Mouse (Mus musculus): ENCODE measurements at regions not wholly inside any gene's neighbourhood (a gene's known extent, or its start where the extent isn't known, plus 50 kb on each side); places are given as distances from the start of the nearest gene placed in this dataset.
"Not testable (repeated sequence)": the region's sequence is repeated elsewhere in the genome, so short reads cannot be mapped to it uniquely, and the experiment has no call there.

GRCm38 (mm10) chr1:137218611-137219010 lies 258.4 kb upstream of the Nr5a2 start:
- Histone ChIP-seq H3K4me2 (replicated peaks; ENCODE audit: low read depth, low read length) (no peak overlapping the region), H3K27me3 (ENCODE audit: insufficient read depth, low read length) (no peaks in the 10 kb centered on the region), H3K9me3 (ENCODE audit: low read length) (no peaks in the 10 kb centered on the region), H3K4me1 (ENCODE audit: insufficient read depth, low read length) (peaks cover 18% of the 10 kb centered on the region), H3K27ac (ENCODE audit: low read length) (no peak overlapping the region), H3K36me3 (ENCODE audit: insufficient read depth, low read length) (no peaks in the 10 kb centered on the region), H3K9ac (replicated peaks; ENCODE audit: low read length) (no peak overlapping the region), H3K4me3 (ENCODE audit: low read length) (no peak overlapping the region)
- WGBS, result 52% methylated on average over 11 of the region's 11 CpGs
- no peak for ATAC-seq (ENCODE audit: low FRiP score, low TSS enrichment)

DNA sequence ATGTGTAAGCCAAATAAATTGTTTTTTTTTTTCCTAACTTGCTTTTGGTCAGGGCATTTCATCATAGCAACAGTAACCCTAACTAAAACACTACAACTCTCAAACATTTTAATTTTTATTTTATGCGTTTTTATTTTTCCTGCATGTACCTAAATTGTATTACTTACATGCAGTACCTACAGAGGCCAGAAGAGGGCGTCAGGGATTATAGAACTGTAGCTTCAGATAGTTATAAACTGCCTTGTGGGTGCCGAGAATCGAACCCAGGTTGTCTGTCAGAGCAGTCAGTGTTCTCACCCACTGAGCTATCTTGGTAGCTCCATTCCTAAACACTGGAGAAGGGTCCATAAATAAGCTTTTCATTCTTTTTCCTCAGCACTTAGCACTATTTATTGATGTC lies 257.8 kb upstream of the Nr5a2 start:
- H3K36me3 ChIP-seq (ENCODE audit: insufficient read depth, low read length), result no peaks in the 10 kb centered on the region
- WGBS, result 63% methylated on average over 4 of the region's 4 CpGs
- peaks cover 18% of the 10 kb centered on the region for H3K4me1 ChIP-seq (ENCODE audit: insufficient read depth, low read length)
- no peak overlapping the region for H3K9ac ChIP-seq (replicated peaks; ENCODE audit: low read length)
- no peaks in the 10 kb centered on the region for H3K27me3 ChIP-seq (ENCODE audit: insufficient read depth, low read length)
- no peak for ATAC-seq (ENCODE audit: low FRiP score, low TSS enrichment)
- H3K4me3 ChIP-seq (ENCODE audit: low read length), result no peak overlapping the region
- no peak overlapping the region for H3K4me2 ChIP-seq (replicated peaks; ENCODE audit: low read depth, low read length)
- H3K27ac ChIP-seq (ENCODE audit: low read length), result no peak overlapping the region
- no peaks in the 10 kb centered on the region for H3K9me3 ChIP-seq (ENCODE audit: low read length)

DNA sequence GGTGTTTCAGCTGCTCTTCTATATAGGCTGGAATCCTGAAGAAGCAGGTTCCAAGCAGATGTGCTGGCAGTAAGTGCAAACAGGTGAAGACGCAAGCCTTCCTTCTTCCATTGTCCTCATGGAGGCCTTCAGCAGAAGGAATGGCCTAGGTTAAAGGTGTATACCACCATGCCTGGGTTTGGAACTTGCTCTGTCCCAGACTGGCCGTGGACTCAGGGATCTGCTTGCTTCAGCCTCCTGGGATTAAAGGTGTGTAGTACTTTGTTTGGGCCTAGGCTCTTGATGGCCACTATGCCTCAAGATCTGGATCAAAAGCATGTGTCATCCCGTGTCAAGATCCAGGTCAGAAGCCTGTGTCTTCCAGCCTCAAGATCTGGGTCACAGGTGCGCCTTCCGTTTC lies 257.0 kb upstream of the Nr5a2 start:
- no peak overlapping the region for H3K9ac ChIP-seq (replicated peaks; ENCODE audit: low read length)
- ATAC-seq (ENCODE audit: low FRiP score, low TSS enrichment), result no peak
- no peaks in the 10 kb centered on the region for H3K9me3 ChIP-seq (ENCODE audit: low read length)
- H3K4me3 ChIP-seq (ENCODE audit: low read length), result no peak overlapping the region
- no peaks in the 10 kb centered on the region for H3K36me3 ChIP-seq (ENCODE audit: insufficient read depth, low read length)
- 96% methylated on average over 5 of the region's 5 CpGs for WGBS
- H3K27me3 ChIP-seq (ENCODE audit: insufficient read depth, low read length), result no peaks in the 10 kb centered on the region
- H3K4me2 ChIP-seq (replicated peaks; ENCODE audit: low read depth, low read length), result no peak overlapping the region
- H3K27ac ChIP-seq (ENCODE audit: low read length), result no peak overlapping the region
- H3K4me1 ChIP-seq (ENCODE audit: insufficient read depth, low read length), result peaks cover 18% of the 10 kb centered on the region

- H3K27ac ChIP-seq (ENCODE audit: low read length); H3K4me2 ChIP-seq (replicated peaks; ENCODE audit: low read depth, low read length); H3K4me3 ChIP-seq (ENCODE audit: low read length); H3K4me1 ChIP-seq (ENCODE audit: insufficient read depth, low read length); H3K27me3 ChIP-seq (ENCODE audit: insufficient read depth, low read length); ATAC-seq (ENCODE audit: low FRiP score, low TSS enrichment); H3K9me3 ChIP-seq (ENCODE audit: low read length); H3K9ac ChIP-seq (replicated peaks; ENCODE audit: low read length); H3K36me3 ChIP-seq (ENCODE audit: insufficient read depth, low read length): not testable (repeated sequence)
- 68% methylated on average over 1 of the region's 1 CpGs for WGBS
These were observed 254.1 kb upstream of the Nr5a2 start for GRCm38 (mm10) chr1:137214328-137214727.

DNA sequence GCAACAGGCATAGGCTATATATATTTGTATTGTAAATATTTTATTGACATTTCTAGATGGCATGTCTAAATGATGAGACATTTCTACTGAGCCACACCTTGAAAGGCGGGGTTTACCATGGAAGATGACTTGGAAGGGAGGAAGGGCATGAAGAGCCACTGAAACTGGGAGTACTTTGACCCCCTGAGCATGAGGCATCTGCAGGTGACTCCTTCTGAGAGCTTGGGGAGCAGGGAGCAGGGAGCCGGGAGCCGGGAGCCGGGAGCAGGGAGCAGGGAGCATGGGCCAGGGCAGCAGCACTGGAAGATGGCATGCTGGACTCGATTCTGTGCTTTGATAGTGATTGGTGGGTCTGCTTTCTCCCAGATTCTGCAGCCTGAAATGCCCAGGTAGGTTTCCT lies 253.5 kb upstream of the Nr5a2 start:
- Histone ChIP-seq H3K4me2 (replicated peaks; ENCODE audit: low read depth, low read length) (no peak overlapping the region), H3K27ac (ENCODE audit: low read length) (no peak overlapping the region), H3K9ac (replicated peaks; ENCODE audit: low read length) (no peak overlapping the region), H3K9me3 (ENCODE audit: low read length) (no peaks in the 10 kb centered on the region), H3K27me3 (ENCODE audit: insufficient read depth, low read length) (no peaks in the 10 kb centered on the region), H3K36me3 (ENCODE audit: insufficient read depth, low read length) (no peaks in the 10 kb centered on the region), H3K4me1 (ENCODE audit: insufficient read depth, low read length) (0 out of 2 replicates have a peak, but pooled peaks cover 1% of the 10 kb centered on the region), H3K4me3 (ENCODE audit: low read length) (no peak overlapping the region)
- ATAC-seq (ENCODE audit: low FRiP score, low TSS enrichment), result no peak
- 85% methylated on average over 5 of the region's 5 CpGs for WGBS

DNA sequence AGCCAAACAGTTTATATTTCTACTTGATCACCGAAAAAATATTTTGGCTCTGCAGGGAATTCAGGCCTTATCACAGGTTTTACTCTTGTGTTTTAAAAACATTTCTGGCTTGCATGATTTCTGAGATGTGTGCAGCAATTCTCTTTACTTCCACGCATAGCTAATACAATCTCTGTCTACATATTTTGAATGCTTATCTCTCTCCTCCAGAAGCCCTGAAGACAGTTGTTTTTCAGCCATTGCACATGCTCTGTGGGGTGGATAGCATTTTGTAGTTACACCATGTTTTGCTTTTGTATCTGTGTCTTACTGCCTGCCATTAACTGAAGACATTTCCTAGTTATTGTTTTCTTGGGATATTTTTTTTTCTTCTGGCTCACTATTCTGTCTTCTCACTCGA lies 252.6 kb upstream of the Nr5a2 start:
- H3K9me3 ChIP-seq (ENCODE audit: low read length), result 0 out of 2 replicates have a peak, but pooled peaks cover 2% of the 10 kb centered on the region
- H3K27me3 ChIP-seq (ENCODE audit: insufficient read depth, low read length), result no peaks in the 10 kb centered on the region
- no peak for ATAC-seq (ENCODE audit: low FRiP score, low TSS enrichment)
- no peak overlapping the region for H3K4me3 ChIP-seq (ENCODE audit: low read length)
- 58% methylated on average over 3 of the region's 3 CpGs for WGBS
- H3K9ac ChIP-seq (replicated peaks; ENCODE audit: low read length), result no peak overlapping the region
- no peak overlapping the region for H3K4me2 ChIP-seq (replicated peaks; ENCODE audit: low read depth, low read length)
- no peak overlapping the region for H3K27ac ChIP-seq (ENCODE audit: low read length)
- no peaks in the 10 kb centered on the region for H3K4me1 ChIP-seq (ENCODE audit: insufficient read depth, low read length)
- no peaks in the 10 kb centered on the region for H3K36me3 ChIP-seq (ENCODE audit: insufficient read depth, low read length)

DNA sequence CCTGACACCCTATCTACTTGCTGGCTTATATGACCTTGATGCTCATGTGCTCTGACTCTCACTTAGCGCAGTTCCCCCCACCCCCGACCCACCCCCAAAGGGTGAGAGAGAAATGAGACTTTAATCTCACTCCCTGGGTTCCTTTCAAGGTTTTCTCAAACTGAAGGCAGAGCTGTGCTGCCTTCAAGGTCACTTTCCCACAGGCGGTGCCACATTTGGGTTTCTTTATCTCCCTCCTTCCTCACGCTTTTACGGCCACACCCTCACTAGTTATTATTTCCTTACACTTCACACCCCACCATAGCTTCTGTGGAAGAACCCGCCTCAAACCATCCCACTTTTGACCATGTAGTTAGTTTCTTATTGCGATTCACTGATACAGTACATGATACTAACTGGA lies 244.1 kb upstream of the Nr5a2 start:
- no peak overlapping the region for H3K27ac ChIP-seq (ENCODE audit: low read length)
- no peaks in the 10 kb centered on the region for H3K36me3 ChIP-seq (ENCODE audit: insufficient read depth, low read length)
- H3K4me1 ChIP-seq (ENCODE audit: insufficient read depth, low read length), result no peaks in the 10 kb centered on the region
- WGBS, result 88% methylated on average over 7 of the region's 7 CpGs
- ATAC-seq (ENCODE audit: low FRiP score, low TSS enrichment), result no peak
- H3K4me2 ChIP-seq (replicated peaks; ENCODE audit: low read depth, low read length), result no peak overlapping the region
- no peaks in the 10 kb centered on the region for H3K27me3 ChIP-seq (ENCODE audit: insufficient read depth, low read length)
- no peak overlapping the region for H3K4me3 ChIP-seq (ENCODE audit: low read length)
- 0 out of 2 replicates have a peak, but pooled peaks cover 2% of the 10 kb centered on the region for H3K9me3 ChIP-seq (ENCODE audit: low read length)
- H3K9ac ChIP-seq (replicated peaks; ENCODE audit: low read length), result no peak overlapping the region

DNA sequence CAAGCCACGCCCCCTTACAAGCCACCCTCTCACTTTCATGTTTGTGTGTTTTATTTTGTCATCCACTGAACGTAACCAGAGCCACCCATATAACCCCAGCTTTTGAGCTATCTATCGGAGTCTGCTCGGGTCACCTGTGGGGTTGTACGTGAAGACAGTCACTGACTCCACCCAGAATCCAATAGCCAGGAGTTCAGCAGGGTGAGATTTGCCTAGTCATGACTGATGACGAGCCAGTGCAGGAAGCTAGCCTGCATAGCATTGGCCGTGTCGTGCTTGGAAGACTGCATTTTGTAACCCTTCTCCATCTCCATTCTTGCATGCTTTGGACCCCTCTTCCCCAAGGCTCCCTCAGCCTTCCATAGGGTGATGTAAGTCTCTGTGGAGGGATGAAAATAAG lies 243.3 kb upstream of the Nr5a2 start:
- Histone ChIP-seq H3K4me2 (replicated peaks; ENCODE audit: low read depth, low read length) (no peak overlapping the region), H3K4me3 (ENCODE audit: low read length) (no peak overlapping the region), H3K36me3 (ENCODE audit: insufficient read depth, low read length) (no peaks in the 10 kb centered on the region), H3K9me3 (ENCODE audit: low read length) (0 out of 2 replicates have a peak, but pooled peaks cover 1% of the 10 kb centered on the region), H3K27ac (ENCODE audit: low read length) (no peak overlapping the region), H3K4me1 (ENCODE audit: insufficient read depth, low read length) (no peaks in the 10 kb centered on the region), H3K27me3 (ENCODE audit: insufficient read depth, low read length) (no peaks in the 10 kb centered on the region), H3K9ac (replicated peaks; ENCODE audit: low read length) (no peak overlapping the region)
- no peak for ATAC-seq (ENCODE audit: low FRiP score, low TSS enrichment)
- 66% methylated on average over 8 of the region's 8 CpGs for WGBS

DNA sequence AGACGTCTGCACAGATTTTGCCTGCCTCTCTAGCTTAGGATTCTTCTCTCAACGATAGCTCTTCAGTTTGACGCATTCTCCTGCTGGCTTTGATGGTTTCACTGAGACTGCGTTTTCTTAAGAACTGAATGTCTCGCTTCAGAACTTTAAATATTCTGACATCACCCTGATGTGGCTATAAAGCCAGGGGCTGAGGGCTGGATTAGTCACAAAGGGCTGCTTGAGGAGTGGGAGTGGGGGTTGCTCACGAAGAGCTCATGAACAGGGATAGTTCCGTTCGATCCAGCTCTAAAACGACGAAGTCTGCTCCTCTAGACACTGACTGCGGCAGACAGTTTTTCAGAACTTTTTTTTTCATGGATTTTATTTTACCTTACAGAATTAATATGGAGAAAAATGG lies 240.7 kb upstream of the Nr5a2 start:
- WGBS, result 73% methylated on average over 11 of the region's 11 CpGs
- Histone ChIP-seq H3K27ac (ENCODE audit: low read length) (no peak overlapping the region), H3K4me1 (ENCODE audit: insufficient read depth, low read length) (no peaks in the 10 kb centered on the region), H3K36me3 (ENCODE audit: insufficient read depth, low read length) (no peaks in the 10 kb centered on the region), H3K27me3 (ENCODE audit: insufficient read depth, low read length) (no peaks in the 10 kb centered on the region), H3K9me3 (ENCODE audit: low read length) (no peaks in the 10 kb centered on the region), H3K4me3 (ENCODE audit: low read length) (no peak overlapping the region), H3K9ac (replicated peaks; ENCODE audit: low read length) (no peak overlapping the region), H3K4me2 (replicated peaks; ENCODE audit: low read depth, low read length) (no peak overlapping the region)
- ATAC-seq (ENCODE audit: low FRiP score, low TSS enrichment), result no peak

GRCm38 (mm10) chr1:137195962-137196361 lies 235.7 kb upstream of the Nr5a2 start:
- H3K27ac ChIP-seq (ENCODE audit: low read length), result no peak overlapping the region
- no peaks in the 10 kb centered on the region for H3K9me3 ChIP-seq (ENCODE audit: low read length)
- H3K9ac ChIP-seq (replicated peaks; ENCODE audit: low read length), result no peak overlapping the region
- no peaks in the 10 kb centered on the region for H3K36me3 ChIP-seq (ENCODE audit: insufficient read depth, low read length)
- no peaks in the 10 kb centered on the region for H3K4me1 ChIP-seq (ENCODE audit: insufficient read depth, low read length)
- no peak for ATAC-seq (ENCODE audit: low FRiP score, low TSS enrichment)
- no peak overlapping the region for H3K4me3 ChIP-seq (ENCODE audit: low read length)
- H3K27me3 ChIP-seq (ENCODE audit: insufficient read depth, low read length), result no peaks in the 10 kb centered on the region
- H3K4me2 ChIP-seq (replicated peaks; ENCODE audit: low read depth, low read length), result no peak overlapping the region
